Mouse (Mus musculus) MEL-GATA-1-ER (cell line): Measurements from ENCODE around the gene Prkch.
A peak's percentile ranks its signal among the peaks of the same experiment; 100 is the strongest.

Experiments used
- DNase-seq: peaks from one replicate; pipeline ENCODE4 v3.0.0-alpha.2; 2012; ENCODE audit warnings: low read depth; ENCODE audit errors: extremely low read depth

Prkch gene

DNA sequence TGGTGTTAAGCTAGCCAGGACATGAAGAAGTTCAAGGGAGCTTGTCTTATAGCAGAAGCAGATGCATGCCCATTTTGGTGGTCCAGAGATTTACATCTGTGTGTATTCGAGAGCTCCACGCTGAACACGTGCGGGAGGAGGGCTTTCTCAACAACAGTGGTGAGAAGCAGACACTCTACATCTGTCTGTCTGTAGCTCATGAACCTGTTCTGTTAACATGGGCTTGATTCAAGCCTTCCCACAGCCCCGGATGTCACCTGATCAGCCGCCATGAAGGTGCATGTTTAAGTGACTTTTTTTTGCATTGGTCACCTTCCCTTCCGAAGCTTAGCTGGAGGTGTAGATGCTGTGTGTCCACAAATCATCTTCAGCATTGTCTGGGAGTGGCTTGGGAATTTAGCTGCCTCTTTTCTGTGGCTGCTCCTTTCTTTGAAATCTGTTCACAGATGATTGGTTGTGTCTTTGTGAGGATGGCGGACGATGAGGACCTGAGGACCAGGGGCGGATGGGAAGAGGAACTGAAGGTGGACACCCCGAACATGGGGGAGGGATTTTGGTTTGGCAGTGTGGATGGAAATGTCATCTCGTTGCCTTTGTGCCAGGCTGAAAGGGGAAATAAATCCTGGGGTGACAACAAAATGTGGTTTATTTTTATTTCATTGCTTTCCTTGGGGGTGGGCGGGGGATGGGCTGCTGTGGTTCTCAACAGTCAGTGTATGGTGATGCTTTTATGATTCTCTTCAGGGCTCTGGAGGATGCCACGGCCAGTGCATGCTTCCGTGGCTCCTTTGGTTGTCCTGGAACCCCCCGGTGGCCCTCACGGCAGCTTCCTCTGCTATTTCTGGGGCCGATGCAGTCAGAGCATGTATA is 25.3 kb downstream of the Prkch start:
- DNase-seq = no peak

GRCm38 (mm10) chr12:73610831-73611370 is 26.3 kb downstream of the Prkch start:
- no peak for DNase-seq

- no peak for DNase-seq
Observed at GRCm38 (mm10) chr12:73611741-73612140, 27.1 kb downstream of the Prkch start.

DNA sequence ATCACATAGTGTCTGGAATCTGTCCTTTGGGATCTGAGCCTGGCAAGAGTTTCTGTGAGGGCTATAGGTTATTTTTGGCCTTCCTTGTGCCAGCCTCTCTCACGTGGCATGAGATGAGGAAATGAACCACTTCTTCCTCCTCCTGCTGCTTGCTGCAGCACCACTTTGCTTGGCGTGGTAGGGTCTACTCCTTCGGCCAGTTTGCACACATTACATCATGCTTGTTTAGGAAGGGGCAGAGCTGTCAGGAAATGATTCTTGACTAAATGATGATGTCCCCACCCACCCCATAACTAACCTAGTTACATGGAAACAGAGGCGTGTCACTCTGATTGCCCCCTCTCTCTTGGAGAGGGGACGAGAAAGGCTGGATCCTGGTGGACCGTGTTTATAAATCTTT is 28.6 kb downstream of the Prkch start:
- DNase-seq = no peak

GRCm38 (mm10) chr12:73617652-73618051 is 33.1 kb downstream of the Prkch start:
- no peak for DNase-seq

DNA sequence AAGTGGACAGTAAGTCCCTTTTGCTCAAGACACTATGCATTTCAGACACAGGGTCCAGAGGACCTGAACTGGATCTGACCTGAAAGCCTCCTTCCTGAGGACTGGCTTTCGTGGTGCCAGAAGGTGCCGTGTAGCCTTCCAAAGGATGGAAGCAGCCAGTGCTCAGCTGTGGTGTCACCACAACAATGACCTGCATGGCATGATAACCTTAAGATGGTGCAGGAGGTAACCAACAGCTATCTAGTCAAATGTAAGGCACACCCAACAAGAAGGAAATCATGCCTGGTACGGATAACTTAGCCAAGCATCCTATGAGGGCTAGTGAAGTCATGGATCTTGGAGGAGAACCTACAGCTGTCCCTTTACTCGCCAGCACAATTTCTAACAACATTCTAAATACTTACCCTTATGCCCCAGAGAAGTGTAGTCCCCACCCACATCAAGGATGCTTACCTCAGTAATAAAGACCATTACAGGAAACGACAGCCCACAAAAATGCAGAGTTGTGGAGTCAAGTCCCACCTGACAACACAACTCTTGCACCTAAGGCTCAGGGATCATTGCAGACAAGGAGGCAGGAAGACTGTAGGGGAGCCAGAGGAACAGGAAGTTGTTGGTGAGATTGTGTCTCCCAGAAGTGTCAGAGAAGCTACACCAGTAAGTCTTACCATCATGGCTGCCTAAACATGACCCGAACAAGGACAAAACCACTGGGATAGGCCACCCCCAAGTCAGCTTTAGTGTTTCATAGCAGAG is 40.9 kb downstream of the Prkch start:
- no peak for DNase-seq

DNA sequence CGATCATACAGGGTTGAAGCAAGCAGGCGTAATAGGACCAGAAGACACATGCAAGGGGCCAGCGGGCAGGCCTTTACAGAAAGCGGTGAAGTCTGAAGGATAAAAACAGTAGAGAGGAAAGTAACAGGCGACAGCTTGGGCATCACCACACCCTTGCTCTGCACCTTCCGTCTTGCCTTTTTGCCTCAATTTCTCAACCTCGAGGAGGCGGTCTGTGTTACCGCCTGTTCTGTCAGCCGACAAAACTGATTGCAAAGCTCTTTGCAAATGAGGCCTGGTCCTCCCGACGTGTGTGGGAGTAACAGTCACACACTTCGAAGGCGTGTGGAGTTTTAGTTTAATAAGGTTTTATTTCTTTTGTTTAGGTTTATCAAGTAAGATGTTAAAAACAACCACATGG is 43.3 kb downstream of the Prkch start:
- DNase-seq = no peak

GRCm38 (mm10) chr12:73630596-73630995 is 46.0 kb downstream of the Prkch start:
- no peak for DNase-seq

DNA sequence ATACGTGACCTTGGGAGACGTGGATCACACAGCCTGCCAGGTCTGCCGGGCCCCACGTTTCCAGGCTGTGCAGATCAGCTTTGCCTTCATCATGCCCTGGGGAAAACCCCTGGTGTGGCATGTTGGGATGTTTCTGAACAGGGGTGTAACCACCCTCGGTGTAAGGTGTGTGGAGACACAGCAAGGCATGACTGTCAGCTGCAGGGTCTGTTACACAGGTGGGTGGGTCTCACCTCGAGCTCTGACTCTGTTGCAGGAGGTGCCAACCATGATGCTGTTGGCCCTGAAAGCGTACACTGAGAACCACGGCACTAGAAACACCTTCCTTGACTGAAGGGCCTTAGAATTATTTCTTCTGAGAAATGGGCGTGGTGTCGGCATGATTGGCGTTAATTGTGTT is 46.6 kb downstream of the Prkch start:
- no peak for DNase-seq

GRCm38 (mm10) chr12:73632671-73633244 is 48.2 kb downstream of the Prkch start:
- DNase-seq = no peak

DNA sequence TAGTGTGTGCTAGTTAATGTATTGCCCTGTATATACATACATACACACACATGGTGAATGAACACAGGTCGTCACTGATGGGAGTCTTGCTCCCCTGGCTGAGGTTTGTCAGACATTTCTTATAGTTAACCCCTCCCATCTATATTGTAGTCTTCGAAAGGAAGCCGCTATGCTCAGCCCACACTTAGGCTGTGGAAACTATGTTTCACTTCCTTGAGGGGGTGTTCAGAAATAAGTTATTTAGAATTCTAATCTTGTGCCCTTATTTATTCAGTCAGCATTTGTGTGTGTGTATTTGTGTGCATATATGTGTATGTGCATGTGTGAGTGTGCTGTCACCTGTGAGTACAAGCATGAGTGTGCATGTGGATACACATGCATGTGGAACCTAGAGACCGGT is 49.1 kb downstream of the Prkch start:
- no peak for DNase-seq

- DNase-seq = no peak
Observed at GRCm38 (mm10) chr12:73639571-73639970, 55.0 kb downstream of the Prkch start.

DNA sequence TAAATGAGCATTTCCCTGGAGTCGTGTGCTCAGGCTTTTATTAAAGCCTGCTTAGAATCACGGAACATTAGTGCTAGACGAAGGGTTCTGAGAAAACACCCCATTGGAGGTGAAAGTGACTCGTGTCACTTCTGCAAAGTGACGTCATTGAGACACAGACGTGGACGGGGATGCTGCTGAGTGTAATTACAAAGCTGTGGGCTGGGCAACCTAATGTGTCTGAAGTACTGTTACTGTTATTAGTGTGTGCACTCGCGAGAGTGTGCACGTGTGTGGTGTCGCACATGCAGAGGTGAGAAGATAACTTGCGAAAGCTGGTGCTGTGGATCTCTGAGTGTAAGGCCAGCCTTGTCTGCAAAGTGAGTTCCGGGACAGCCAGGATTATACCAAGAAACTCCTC is 56.6 kb downstream of the Prkch start:
- DNase-seq = no peak

- DNase-seq = no peak
Observed at GRCm38 (mm10) chr12:73645216-73645615, 60.6 kb downstream of the Prkch start.

DNA sequence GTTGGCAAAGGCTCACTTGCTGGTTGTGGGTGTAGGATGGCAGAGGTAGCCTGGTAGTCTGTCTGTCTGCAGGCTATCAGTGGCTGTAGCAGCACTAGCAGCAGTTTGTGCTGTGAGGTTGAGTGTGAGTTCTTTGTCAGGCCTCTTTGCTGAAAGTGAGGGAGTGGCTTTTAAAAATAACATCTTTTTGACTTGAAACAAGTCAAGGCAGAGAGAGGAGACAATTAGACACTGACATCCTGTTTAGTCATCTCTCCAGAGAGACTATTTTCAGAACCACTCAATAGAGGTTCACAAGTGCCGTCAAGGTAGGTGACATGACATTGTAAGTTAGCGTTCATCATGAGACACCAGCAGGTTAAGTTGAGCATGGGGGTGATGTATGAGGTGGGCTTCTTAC is 63.1 kb downstream of the Prkch start:
- no peak for DNase-seq

DNA sequence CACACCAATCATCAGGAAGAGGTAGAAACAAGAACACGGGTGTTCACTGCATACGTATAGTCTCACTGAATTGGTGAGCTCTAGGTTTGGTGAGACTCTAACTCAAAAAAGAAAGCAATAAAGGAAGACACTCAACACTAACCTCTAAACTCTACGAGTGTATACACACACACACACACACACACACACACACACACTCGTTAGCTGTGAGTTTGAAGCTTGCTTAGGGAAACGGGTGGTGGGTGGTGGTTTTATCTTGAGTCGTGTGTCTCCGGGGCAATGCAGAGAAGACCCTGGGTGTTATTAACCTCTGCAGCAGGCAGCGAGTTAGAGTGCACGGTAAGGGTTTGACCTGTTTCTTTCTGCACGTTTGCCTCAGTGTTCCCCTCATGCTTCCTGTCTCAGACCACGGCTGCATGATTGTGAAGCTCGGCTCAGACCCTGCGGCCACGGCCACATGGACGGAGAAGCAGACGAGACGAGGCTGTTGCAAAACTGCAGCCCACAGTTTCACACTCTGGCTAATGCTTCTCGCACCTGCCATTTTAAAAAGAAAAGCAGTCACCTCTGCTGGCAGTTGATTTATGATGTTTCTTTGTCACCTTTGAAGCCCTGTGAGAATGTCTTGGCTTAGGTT is 72.1 kb downstream of the Prkch start:
- DNase-seq = no peak

GRCm38 (mm10) chr12:73663421-73663820 is 78.8 kb downstream of the Prkch start:
- no peak for DNase-seq

DNA sequence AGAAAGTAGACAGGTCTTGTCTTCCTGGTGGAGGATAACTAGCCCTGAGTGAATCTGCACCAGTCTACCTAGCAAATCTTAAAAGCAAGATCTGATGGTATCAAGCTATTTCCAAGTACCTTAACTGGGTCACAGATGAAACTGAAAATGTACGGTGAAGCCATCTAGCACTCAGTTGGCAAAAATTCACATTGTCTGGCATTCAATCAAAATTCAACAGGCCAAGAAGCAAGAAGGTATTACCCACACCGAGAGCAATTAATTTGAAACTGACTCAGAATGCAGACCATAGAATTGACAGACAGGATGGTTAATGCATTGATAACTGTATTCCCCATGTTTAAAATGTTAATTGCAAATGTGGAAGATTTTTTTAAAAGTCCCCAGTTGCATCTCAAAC is 82.1 kb downstream of the Prkch start:
- no peak for DNase-seq

GRCm38 (mm10) chr12:73667607-73668006 is 83.0 kb downstream of the Prkch start:
- no peak for DNase-seq

DNA sequence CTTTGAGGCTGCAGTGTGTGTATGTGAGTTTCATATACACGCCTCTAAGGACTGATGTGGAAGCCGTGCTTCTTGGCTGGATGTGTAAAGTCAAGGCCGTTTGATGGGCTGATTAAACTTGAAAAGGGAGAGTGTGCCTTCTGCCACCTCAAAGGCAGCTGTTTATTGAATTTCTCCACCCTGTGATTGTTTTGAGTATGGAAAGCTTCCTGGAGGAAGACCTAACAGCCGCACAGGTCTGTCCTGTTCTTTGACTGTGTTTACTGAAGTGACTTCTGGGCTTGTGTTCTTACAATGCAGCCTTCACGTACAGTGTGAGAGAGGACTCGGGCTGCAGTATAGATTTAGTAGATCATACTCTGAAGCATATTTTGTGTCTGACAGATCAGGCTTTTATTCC is 86.1 kb downstream of the Prkch start:
- no peak for DNase-seq

DNA sequence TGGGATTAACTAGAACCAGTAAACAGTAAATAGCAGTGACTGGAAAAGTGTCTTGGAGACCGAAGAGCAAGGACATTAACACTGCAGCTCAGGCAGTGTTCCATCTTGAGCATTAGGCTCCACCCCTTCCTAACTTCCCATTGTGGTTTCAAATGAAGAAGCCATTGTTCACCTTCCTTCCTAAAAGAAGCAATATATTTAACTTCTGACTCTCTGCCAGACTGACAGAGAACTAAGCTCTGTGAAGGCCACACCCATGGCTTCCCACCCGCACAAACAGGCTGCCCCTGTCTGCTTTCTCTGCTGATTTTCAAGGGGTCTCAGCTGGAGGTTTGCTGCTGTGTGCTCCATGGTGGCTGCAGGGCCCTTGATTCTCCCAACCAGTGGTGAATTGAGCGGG is 86.9 kb downstream of the Prkch start:
- peak; percentile 41 for DNase-seq

DNA sequence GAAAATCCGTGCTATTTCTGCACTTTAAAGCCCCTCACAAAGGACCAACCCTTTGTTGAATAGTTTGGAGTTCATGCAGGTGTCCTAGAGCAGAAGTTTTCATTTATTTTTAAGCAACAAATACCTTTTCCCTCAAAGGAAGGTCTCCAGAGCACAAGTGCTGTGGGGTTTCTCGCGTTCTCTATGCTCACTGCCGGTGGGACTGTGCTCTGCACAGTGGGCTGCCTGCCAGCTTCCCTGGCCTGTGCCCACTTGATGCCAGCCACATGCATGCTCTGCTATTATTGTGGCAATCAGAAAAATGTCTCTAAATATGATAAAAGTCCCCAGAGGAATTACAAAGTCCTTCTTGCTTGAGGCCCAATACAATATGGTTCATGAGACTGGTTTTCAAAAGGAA is 87.4 kb downstream of the Prkch start:
- DNase-seq = no peak
